Mouse (Mus musculus): ENCODE results near the gene Syngr1. TPM values are rescaled to one million over a fixed set of nuclear protein-coding genes. Genes with fewer than 3 reads are reported as not detected.

Gene Syngr1
- 54.2 and 62.1 TPM in 2 replicates for polyA plus RNA-seq (2012; rRNA removed)

DNA sequence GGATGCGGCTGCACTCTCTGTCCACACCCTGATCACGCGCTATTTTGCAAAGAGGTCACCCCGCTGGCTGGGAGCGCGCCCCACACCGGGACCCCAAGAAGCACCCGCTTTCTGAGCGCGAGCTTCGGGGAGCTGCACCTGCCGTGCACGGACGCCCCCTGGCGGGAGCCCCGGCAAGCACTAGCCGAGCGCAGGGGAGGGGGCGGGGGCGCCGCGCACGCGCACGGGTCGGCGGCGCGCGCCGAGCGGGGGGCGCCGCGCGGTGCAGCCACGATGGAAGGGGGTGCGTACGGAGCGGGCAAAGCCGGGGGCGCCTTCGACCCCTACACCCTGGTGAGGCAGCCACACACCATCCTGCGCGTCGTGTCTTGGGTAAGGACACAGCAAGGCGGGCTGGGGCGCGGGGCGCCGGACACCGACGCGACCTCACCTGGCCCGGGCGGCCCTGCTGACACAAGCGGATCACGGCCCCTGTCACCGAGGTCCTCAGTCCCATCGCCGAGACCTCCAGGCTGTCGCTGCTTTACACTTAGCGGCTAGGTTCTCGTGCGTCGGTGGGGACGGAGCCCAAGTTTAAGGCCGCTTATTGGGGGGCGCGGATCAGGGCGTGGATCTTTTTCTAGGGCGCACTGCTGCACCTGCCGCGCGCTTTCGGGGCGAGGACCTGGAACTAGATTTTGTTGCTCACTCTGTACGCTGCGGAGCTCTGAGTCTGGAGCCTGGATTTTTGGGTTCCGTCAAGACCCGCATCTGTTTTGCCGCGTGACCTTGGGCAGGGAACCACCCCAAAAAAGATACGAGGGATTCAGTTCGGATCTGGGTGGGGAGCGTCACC, at the start of gene Syngr1, which contains the start of gene Rpl3:
TSS of gene Syngr1 (plus strand) at position 214 of the 835 bp plus-strand sequence.
TSS of gene Rpl3 (minus strand) at position 748 of the 835 bp plus-strand sequence.
- peak; percentile 84 for DNase-seq (ENCODE audit: low spot score)

DNA sequence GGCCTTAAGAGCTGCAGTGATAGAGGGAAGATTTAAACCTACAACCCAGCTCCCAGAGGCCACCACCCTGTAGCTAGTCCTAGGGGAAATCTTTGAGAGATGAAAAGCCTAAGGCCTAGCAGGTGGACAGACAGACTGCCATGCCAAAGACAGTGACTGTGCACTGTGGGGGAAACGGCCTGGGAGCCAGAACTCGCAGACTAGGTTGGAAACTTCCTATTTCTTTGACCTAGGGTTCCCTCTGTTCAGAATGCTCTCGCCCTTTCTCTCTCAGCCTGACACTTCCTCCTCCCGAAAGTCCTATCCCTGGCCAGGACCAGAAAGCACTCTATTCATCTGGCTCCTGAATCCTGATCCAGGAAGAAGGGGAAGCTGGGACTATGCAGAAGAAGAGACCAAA, 49.0 kb upstream of the Syngr1 start:
- DNase-seq (ENCODE audit: low spot score) = no peak

DNA sequence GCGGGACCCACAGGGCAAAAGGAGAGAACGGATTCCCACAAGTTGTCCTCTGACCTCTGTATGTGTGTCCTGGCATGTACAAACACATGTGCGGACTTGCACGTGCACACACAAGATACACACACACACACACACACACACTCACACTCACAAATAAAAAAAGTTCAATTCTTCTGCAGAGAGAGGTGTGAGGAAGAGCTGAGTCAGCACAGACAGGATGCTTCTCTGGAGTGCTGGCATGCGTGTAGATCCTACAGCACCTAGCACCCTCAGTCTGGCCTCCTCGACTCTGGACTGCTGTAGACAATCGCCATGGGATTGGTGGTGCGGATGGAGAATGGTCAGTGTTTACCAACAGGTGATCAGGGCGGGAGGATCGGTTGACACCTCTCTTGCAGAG, 46.9 kb upstream of the Syngr1 start:
- DNase-seq (ENCODE audit: low spot score) = no peak

DNA sequence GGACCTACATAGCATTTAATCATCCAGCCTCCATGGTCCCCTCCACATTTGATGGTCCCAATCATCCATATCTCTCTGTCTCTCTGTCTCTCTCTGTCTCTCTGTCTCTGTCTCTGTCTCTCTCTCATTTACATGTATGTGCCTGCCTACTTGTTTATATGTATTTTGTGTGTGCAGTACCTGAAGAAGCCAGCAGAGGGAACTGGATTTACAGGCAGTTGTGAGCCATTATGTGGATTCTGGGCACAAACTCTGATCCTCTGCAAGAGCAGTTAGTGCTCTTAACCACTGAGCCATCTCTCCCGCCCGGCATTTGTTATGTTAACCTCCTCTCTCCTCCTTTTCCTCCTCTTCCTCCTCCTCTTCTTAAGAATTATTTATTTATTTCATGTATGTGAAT, 45.4 kb upstream of the Syngr1 start:
- no peak for DNase-seq (ENCODE audit: low spot score)

DNA sequence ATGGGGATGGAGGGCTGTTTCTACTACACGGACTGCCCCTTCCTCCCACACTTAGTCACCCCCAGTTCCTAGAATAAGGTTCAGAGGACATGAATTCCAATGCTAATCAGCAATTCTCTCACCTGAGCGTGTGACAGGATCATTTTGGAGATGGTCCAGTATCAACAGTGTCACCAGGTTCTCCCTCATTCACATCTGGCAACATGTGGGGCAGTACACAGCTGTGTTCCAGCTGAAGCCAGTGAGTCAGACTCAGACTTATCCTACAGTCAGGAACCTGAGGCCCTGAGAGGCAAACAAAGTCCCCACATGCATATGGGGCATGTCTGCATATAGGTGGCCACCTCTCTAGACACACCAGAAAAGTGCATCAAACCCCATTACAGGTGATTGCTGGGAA, 43.9 kb upstream of the Syngr1 start:
- DNase-seq (ENCODE audit: low spot score) = no peak

DNA sequence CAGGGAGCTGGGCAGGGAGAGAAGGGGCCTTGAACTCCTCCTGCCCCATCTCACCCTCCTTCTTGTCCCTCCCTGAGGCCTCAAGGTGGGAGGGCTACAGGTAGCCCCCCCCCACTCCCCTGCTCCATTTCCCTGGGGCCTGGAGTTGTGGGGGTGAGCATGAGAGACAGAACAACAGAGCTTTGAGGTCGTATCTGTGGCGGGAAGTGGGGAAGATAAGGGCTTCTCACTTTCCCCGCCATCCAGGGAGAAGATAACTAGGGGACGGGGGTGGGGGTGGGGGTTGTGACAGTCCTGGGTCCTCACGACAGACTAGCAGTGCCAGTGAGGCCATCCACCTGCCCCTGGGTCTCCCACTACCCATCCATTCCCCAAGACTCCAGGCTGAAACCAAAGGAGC, 43.2 kb upstream of the Syngr1 start:
- DNase-seq (ENCODE audit: low spot score) = no peak

DNA sequence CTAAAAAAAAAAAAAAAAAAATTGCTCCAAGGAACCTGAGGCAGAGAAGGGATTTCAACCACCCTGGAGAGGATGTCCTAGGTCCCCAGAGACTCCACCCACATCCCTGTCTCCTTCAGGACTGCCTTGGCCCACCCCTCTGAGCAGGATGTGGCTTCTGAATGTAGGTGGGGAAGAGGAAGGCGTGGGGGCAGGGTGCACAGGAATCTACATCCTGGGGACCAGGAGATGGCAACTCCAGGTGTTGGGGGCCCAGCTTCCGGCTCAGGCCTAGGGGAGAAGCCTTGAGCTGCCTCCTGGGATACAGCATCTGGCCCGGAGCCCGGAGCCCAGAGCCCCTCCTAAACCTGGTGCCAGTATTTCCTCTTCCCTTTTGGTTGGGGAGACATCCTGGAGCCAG, 41.0 kb upstream of the Syngr1 start:
- no peak for DNase-seq (ENCODE audit: low spot score)

DNA sequence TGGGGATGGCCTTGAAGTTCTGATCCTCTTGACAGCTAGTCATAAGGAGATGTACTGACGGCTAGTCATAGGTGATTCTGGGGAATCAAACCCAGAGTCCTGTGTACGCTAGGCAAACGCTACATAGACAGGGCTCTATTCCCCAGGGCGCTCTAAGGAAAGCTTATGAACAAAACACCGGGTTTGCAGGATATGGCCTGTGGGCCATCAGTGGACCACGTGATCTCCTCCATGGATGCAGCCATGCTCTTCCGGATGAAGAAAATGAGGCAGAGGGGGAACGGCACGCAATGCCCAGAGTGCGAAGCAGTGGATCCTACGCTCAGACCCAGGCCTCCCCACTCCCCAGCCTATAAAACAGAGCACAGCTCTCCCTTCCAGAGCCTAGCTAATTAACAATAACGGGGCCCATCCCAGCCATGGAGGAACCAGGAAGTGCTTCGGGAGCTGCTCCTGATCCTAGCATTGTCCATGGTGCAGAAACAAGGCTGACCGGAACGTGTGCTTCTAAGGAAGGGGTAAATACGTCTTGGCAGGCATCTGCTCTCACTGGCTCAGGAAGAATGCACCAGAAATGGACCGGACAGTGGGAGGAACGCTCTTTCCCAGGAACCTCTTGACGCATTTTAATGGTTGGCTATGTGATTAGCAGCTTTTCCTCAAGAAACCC, 39.9 kb upstream of the Syngr1 start:
- no peak for DNase-seq (ENCODE audit: low spot score)

DNA sequence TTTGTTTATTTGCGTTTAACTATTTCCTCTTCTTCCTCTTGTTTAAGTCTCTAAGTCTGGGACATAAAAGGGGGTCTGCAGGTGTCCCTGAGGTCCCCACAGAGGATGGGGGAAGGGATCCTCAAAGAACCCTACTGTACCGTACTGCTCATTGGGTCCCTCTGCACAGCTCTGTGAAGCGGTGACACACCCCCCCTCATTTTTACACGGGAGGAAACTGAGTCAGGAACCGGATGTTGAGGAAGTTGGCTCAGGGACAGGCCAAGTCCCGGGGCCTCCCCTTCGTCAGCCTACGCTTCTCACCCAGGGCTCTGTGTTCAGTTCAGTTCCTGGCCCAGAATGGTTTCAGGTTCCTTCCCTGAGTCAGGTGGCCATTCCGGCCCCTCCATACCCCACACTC, 39.4 kb upstream of the Syngr1 start:
- DNase-seq (ENCODE audit: low spot score) = no peak

DNA sequence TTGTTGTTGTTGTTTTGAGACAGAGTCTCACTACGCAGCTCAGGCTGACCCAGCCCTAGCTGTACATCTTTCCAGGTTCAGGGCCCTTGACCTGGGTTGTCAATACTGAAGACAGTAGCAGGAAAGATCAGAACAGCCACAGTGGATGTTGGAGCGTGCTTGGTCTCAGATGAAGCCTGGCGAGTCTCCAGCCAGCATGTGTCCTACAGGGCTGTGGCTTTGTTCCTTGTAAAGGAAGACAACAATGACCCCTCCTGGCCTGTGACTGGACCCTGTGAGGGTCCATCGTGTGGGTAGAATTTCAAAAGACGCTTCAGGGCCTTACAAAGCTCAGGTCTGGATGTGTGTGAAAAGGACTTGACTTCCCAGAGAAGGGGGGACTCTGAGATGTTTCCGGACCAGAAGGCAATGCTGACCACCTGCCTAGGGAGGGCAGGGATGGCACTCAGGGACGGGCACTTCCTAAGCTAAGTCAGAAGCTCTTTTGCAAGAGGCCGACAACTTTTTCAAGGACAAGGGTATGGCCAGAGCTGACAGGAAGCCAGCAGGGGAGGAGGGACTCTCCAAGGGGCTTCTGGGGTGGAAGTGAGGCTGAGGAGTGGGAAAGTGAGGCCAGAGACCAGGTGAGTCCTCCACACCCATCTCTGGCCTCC, 37.6 kb upstream of the Syngr1 start:
- DNase-seq (ENCODE audit: low spot score) = no peak

DNA sequence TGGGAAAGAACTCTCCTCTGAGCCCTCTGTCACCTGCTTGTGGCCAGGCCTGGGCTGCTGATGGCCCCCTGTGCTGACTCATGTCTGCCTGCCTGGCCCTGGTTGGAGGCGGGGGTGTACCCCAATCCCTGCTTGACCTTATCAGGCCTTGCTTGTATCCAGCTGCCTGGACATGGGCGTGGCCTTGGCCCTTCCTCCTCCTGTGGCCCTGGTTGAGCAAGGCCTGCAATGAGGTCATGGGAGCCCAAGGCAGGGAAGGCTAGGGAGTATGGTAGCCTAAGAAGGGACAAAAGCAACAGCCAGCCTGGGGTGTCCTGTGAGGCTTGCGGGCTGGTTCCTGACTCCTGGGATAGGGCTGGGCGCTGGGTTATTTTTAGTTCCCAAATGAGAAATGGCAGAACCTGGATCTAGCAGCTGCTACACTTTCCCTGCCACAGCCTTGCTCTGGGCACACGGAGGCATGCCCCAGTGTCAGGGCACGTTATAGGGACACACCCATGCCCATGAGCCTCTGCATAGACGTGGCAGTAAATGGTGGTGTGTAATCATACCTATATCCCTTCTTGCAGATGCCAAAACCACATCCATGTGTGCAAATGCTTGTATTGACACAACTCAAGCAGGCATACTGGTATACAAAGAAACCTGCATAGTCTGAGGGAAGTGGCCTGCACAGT, 37.0 kb upstream of the Syngr1 start:
- DNase-seq (ENCODE audit: low spot score) = no peak

DNA sequence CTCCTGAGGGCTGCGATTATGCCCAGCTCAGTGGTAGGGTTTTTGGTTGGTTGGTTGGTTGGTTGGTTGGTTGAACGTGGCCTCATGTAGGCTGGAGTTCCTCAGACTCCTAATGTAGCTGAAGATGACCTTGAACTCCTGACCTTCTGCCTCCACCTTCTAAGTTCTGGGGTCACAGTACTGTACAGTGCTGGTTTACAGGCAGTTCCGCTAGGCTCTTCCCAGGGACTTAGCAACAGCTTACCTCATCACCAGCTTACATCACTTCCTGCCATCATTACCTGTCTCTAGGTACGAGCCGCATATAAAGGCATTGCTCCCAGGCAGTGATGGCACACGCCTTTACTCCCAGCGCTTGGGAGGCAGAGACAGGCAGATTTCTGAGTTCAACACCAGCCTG, 33.0 kb upstream of the Syngr1 start:
- DNase-seq (ENCODE audit: low spot score) = no peak

DNA sequence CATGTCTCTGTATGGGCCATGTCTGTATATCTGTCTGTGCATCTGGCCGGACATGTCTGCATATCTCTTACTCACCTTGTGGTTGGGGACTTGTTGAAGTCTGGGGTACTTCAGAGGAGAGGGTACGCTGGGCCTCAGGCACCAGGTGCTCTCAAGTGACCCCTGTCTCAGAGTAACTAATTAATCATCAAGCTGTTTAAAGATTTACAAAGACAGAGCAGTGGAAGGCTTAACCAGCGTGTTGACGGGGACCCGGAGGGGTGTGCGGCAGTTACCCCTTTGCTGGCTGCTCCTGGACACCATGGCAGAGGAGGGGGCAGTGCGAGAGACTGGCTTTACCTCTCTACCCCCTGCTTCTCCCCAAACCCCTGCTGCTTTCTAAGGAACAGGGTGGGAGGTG, 31.5 kb upstream of the Syngr1 start:
- DNase-seq (ENCODE audit: low spot score) = no peak

DNA sequence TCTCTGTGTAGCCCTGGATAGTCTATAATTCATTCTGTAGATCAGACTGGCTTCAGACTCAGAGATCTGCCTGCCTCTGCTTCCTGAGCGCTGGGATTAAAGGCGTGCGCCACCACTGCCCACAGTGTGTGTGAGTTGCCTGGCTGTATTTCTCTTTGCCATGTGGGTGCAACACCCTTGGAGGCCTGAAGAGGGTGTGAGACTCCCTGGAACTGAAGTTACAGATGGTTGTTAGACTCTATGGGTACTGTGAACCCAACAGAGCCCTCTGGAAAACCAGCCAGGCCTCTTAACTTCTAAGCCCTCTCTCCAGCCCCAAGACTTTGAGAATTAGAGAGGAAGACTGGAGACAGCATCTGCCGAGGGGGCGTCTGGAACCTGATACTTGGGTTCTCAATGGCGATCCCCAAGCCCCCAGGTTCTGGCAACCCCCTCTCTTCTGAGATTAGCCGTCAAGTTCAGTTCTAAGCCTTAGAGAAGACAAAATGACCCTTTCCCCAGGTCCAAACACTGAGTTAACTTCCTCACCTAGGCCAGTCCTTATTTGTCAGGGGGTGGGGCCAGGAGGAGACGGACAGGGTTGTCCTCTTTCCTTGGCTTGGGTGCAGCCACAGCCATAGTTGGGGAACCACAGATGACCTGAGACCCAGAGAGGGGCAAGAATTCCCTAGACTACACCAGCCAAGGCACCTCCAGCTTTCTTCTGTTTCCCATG, 30.6 kb upstream of the Syngr1 start:
- no peak for DNase-seq (ENCODE audit: low spot score)

DNA sequence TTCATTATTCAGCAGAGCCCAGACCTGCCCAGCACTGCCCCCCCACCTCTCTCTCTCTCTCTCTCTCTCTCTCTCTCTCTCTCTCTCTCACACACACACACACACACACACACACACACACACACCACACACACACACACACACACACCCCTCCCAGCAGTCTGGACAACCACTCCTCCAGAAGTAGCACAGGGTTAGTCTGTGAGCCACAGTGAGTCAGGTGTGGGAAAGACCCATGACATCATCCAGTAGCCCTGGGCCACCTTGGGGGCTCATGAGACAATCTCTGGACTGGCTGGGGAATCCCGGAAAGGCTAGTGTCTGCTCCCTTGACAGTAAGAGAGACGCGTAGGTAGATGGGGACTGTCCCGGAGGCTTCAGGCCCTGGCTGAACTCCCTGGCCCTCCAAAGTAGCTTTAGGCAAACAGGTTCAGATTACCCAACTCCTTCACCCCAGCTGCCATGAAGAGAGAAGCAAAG, 30.0 kb upstream of the Syngr1 start:
- DNase-seq (ENCODE audit: low spot score) = no peak

DNA sequence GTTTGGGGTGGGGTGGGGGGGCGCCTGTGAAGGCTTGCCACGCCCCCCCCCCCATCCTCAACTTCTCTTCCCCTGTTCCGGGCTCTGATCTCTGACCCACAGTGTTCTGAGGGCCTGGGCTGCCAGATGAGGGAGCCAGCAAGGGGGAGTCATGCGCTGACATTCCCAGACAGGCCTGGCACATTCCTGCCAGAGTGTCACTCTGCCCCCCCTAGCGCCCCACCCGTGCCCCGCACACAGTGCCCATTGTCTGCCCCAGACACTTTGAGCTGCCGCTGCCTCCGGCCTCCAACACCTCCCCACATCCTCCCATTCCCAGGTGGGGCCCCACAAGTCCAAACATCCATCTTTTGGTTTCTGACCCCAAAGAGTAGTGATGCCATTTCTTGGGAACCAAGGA, 28.8 kb upstream of the Syngr1 start:
- no peak for DNase-seq (ENCODE audit: low spot score)

DNA sequence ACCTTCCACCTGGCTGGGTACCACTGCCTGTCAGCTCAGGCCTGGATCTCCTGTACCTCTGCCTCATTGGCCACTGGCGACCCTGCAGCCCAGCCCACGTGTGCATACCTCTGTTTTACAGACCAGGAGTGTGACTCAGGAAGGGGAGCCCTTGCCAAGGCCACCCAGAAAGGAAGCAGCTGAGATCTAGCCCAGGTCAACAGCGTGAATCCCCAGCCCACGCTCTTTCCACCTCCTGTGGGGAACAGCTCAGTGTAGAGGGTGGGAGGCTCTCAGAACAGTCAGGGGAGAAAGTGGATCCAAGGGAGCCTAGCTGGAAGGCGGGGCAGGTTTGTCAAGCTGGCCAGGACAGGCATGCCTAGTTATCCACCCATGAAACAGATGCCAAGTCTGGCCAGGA, 28.3 kb upstream of the Syngr1 start:
- DNase-seq (ENCODE audit: low spot score) = no peak

DNA sequence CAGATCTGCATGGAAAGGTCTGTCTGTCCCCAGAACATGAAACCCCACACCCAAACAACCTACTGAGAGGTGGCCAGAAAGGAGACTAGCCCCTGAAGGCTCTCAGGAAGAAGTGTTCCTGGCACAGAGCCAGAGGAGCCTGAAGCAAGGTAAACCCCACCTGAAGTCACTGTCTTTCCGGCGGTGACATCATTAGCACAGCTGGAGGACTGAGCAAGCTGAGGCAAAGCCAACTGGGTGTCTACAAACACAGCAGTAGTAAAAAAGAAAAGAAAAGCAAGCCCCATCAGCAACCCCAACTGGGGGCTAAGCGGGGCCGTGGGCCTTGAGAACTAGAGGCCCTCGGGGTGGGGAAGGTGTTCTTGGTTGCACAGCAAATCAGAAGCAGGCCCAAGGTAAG, 26.2 kb upstream of the Syngr1 start:
- DNase-seq (ENCODE audit: low spot score) = no peak

DNA sequence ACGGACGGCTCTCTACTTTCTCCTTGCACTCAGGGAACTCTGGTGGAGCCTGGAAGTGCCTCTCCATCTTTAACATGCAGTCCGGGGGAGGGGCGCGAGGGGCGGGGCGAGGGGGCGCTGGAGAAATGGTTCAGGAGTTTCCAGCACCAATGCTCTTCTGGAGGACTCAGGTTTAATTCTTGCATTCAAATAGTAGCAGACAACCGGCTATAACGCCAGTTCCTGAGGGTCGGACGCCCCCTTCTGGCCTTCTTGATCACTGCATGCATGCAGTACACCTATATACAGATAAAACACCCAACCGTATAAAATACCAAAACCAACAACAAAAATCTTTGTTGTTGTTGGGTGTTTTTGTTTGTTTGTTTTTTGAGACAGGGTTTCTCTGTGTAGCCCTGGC, 25.7 kb upstream of the Syngr1 start:
- no peak for DNase-seq (ENCODE audit: low spot score)

DNA sequence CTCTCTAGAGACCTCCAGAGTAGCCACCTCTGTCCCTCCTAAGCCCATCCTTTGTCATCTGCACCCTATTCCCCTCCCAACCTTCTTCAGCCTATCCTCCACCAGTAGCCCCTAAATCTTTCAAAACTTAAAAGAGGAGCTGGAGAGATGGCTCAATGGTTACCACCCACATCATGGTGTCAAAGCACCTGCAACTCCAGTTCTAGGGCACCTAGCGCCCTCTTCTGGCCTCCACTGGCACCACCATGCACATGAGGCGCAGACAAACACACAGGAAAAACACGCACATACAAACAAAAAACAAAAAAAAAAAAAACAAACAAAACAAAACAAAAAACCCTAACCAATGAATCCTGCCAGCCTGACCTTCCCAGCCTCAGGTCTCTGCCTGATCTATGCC, 24.6 kb upstream of the Syngr1 start:
- no peak for DNase-seq (ENCODE audit: low spot score)

DNA sequence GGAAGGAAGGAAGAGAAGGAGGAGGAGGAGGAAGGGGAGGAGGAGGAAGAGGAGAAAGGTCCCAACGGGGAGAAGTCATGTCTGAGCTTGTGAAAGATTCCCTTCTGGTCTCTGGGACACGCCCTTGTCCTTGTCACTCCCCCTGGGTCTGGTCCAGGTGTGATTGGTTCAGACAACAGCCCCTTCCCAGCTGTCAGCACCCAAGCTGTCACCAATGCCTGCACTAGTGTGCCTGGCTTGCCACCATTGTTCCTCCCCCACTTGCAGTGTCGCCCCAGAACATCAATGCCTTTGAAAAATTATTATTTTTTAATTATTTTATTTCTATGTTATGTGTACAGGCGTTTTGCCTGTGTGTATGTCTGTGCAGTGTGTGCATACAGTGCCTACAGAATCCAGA, 22.0 kb upstream of the Syngr1 start:
- DNase-seq (ENCODE audit: low spot score) = no peak
